Mouse (Mus musculus): ENCODE results near the gene Slx1b. TPM values are rescaled to one million over a fixed set of nuclear protein-coding genes. Genes with fewer than 3 reads are reported as not detected.

The Slx1b gene
- polyA plus RNA-seq (2015; fragmentation: Nextera tagmentation; extraction: Ambion mirVana), result 4.7 and 5.1 TPM in 2 replicates

DNA sequence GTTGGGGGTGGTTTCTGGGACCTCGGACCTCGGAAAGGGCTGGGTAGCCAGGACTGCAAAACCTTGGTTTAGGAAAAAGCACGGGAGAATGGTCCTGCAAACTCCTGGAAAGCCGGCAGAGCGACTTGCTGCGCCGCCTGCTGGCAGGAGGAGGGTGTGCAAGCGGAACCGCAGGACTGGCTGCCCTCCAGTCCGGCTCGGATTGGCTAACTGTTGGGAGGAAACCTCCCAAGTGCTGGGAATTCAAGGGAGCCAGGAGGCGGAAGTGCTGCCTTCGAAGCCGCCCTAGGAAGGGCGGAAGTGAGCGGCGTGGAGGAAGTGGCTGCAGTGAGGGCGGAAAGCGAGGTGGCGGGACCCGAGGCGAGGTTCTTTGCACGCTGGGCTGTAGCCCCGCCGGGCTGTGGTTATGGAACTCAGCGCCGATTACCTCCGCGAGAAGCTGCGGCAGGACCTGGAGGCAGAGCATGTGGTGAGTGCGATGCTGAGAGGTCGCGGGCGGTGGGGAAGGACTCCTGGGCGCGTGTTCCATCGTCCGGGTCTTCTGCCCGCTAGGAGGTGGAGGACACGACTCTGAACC, at the start of gene Slx1b:
Slx1b (minus strand) TSS at position 154 of the 577 bp plus-strand sequence.

DNA sequence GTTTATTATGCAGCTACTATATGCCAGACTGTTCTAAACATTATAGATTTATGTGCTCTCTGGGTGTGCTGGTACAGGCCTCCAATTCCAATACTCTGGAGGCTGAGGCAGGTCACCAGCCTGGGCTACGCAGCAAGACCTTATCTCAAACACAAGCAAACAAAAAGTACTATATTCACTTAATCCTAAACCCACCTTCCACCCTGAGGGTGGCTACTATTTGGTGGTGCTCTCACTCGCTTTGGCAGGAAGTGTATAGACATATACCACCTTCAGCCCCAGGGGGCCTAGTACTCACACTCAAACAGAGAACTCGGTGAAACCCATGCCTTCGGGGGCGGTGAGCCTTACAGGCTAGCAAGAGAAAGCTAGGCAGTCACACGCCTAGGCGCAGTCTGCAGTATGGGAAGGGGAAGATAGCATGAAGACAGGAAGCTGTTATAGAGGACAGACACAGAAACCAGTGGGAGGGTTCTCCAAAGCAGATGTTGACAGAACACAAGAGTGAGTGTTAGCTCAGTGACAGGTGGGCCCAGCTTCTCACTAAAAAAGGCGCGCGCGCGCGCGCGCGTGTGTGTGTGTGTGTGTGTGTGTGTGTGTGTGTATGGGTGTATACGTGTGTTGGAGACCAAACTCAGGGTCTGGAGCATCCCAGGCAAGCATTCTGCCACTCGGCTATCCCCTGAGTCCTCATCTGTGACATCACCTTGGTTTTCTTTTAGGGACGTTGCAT, 12.0 kb upstream of the Slx1b start, which contains the start of gene Coro1a:
Coro1a (minus strand) TSS at position 346 of the 733 bp plus-strand sequence.

DNA sequence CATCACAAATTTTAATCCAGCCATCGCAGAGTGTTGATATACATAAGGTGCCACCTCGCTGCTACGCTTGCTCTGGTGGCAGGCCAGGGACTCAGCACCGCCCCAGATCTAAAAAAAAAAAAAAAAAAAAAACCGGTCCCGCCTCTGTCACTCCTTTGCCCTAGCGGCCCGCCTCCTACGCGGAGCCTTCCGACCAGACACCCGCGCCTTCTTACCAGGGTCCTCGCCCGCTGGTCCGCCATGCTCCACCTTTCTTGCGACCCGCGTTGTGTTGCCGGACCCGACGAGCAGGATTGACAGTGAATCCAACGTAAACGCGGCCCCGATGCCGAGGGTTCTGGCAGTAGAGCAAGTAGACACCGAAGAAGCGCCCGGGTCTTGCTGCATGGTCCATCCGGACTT, 373 bp downstream of the Slx1b start, which contains the start of gene Bola2:
Bola2 (plus strand) TSS at position 192 of the 402 bp plus-strand sequence.

DNA sequence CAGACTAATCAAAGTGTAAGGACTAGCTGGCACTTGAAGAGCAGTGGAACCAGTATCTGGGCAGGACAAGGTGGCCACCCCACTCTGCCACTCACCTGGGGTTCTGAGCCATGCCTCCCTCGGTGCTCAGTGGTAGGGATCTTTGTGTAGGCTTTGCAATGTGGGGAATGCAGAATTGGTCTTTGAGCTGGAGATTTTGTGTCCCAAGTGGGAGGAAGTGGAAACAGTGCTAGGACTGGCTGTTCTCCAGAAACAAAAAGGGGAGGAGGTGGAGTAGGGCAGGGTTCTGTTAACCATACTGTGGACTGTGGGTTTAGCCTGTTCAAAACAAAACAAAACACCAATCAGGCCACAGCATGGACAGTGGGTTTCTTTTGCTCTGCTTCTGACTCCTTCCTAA, 19.4 kb downstream of the Slx1b start, which contains the start of gene Sult1a1:
Sult1a1 (minus strand) TSS at position 226 of the 400 bp plus-strand sequence.

DNA sequence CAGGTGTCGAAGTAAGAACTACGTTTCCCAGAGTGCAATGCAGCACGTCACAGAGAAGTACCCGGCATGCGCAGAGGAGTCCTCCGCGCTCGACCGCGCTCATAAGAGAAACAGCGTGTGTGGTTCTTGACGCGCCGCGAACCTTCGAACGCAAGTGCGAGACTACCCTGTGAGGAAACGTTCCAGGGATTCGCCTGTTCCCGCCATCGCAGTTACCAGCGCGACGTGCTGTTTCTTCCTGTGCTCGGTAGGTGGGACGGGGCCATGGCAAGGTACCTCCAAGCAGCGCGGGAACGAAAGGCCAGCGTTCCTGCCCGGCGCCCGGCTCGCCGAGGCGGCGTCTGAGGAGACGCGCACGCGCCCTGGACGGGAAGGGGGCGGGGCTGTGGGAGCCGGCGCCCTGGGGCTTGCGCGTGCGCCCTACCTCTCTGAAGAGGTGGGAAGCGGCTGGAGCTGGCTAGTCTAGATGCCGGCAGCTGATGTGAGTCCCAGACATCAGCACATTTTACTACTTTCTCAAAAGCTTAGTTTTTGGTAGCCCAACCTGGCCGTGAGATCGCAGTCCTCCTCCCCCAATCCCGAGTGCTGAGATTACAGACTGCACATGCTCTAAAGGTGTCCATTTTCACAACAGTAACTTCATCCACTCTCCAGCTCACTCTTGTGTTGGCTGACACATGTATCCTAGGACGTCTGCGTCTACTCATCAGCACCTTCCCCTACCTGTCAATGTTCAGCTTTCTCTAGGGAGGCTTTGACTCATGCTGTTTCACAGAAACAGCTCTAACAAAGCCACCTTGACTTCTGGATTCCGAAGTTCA, 46.1 kb downstream of the Slx1b start, which contains the start of gene Sgf29:
Sgf29 (plus strand) TSS at position 79 of the 821 bp plus-strand sequence.

Other genes starting within 250 kb of the Slx1b start
- 0.41 and 0.55 TPM in 2 replicates for gene Atp2a1, start 232.7 kb downstream of the Slx1b start, polyA plus RNA-seq (2015; fragmentation: Nextera tagmentation; extraction: Ambion mirVana)
- 23.0 and 23.6 TPM in 2 replicates for gene Sh2b1, start 220.4 kb downstream of the Slx1b start, polyA plus RNA-seq (2015; fragmentation: Nextera tagmentation; extraction: Ambion mirVana)
- gene Tufm, start 208.4 kb downstream of the Slx1b start, polyA plus RNA-seq (2015; fragmentation: Nextera tagmentation; extraction: Ambion mirVana), result 55.4 and 60.2 TPM in 2 replicates
- gene Atxn2l, start 192.3 kb downstream of the Slx1b start, polyA plus RNA-seq (2015; fragmentation: Nextera tagmentation; extraction: Ambion mirVana), result 23.0 and 25.2 TPM in 2 replicates
- 152 and 161 TPM in 2 replicates for gene Eif3c, start 129.4 kb downstream of the Slx1b start, polyA plus RNA-seq (2015; fragmentation: Nextera tagmentation; extraction: Ambion mirVana)
- 2.1 and 3.6 TPM in 2 replicates for gene Apobr, start 110.8 kb downstream of the Slx1b start, polyA plus RNA-seq (2015; fragmentation: Nextera tagmentation; extraction: Ambion mirVana)
- gene Cln3, start 110.0 kb downstream of the Slx1b start, polyA plus RNA-seq (2015; fragmentation: Nextera tagmentation; extraction: Ambion mirVana), result 17.2 and 19.0 TPM in 2 replicates
- gene Il27, start 100.8 kb downstream of the Slx1b start, polyA plus RNA-seq (2015; fragmentation: Nextera tagmentation; extraction: Ambion mirVana), result not detected in 2 replicates
- 62.7 and 73.5 TPM in 2 replicates for gene Nupr1, start 64.9 kb downstream of the Slx1b start, polyA plus RNA-seq (2015; fragmentation: Nextera tagmentation; extraction: Ambion mirVana)
- gene Sgf29, start 46.5 kb downstream of the Slx1b start, polyA plus RNA-seq (2015; fragmentation: Nextera tagmentation; extraction: Ambion mirVana), result 24.1 and 28.7 TPM in 2 replicates
- 16.8 and 17.8 TPM in 2 replicates for gene Sult1a1, start 19.4 kb downstream of the Slx1b start, polyA plus RNA-seq (2015; fragmentation: Nextera tagmentation; extraction: Ambion mirVana)
- gene Bola2, start 383 bp downstream of the Slx1b start, polyA plus RNA-seq (2015; fragmentation: Nextera tagmentation; extraction: Ambion mirVana), result 81.7 and 98.8 TPM in 2 replicates
- 15.1 and 33.5 TPM in 2 replicates for gene Coro1a, start 12.0 kb upstream of the Slx1b start, polyA plus RNA-seq (2015; fragmentation: Nextera tagmentation; extraction: Ambion mirVana)
- gene Mapk3, start 63.8 kb upstream of the Slx1b start, polyA plus RNA-seq (2015; fragmentation: Nextera tagmentation; extraction: Ambion mirVana), result 58.5 and 65.2 TPM in 2 replicates
- 7.6 and 8.7 TPM in 2 replicates for gene Gdpd3, start 70.5 kb upstream of the Slx1b start, polyA plus RNA-seq (2015; fragmentation: Nextera tagmentation; extraction: Ambion mirVana)
- 67.6 and 97.6 TPM in 2 replicates for gene Ypel3, start 81.2 kb upstream of the Slx1b start, polyA plus RNA-seq (2015; fragmentation: Nextera tagmentation; extraction: Ambion mirVana)
- 0.12 and 0.15 TPM in 2 replicates for gene Tbx6, start 85.7 kb upstream of the Slx1b start, polyA plus RNA-seq (2015; fragmentation: Nextera tagmentation; extraction: Ambion mirVana)
- gene Ppp4c, start 96.7 kb upstream of the Slx1b start, polyA plus RNA-seq (2015; fragmentation: Nextera tagmentation; extraction: Ambion mirVana), result 111 and 119 TPM in 2 replicates
- gene Fam57b, start 101.9 kb upstream of the Slx1b start, polyA plus RNA-seq (2015; fragmentation: Nextera tagmentation; extraction: Ambion mirVana), result 0.17 and 0.30 TPM in 2 replicates
- not detected in 2 replicates for gene 4930451I11Rik, start 135.9 kb upstream of the Slx1b start, polyA plus RNA-seq (2015; fragmentation: Nextera tagmentation; extraction: Ambion mirVana)
- 0.08 TPM in 1 of 2 replicates, not detected in the other for gene Doc2a, start 151.6 kb upstream of the Slx1b start, polyA plus RNA-seq (2015; fragmentation: Nextera tagmentation; extraction: Ambion mirVana)
- gene Hirip3, start 166.2 kb upstream of the Slx1b start, polyA plus RNA-seq (2015; fragmentation: Nextera tagmentation; extraction: Ambion mirVana), result 9.5 and 10.4 TPM in 2 replicates
- 45.1 and 48.6 TPM in 2 replicates for gene Ino80e, start 166.6 kb upstream of the Slx1b start, polyA plus RNA-seq (2015; fragmentation: Nextera tagmentation; extraction: Ambion mirVana)
- gene Taok2, start 188.9 kb upstream of the Slx1b start, polyA plus RNA-seq (2015; fragmentation: Nextera tagmentation; extraction: Ambion mirVana), result 18.7 and 20.2 TPM in 2 replicates
- gene Tmem219, start 227.1 kb upstream of the Slx1b start, polyA plus RNA-seq (2015; fragmentation: Nextera tagmentation; extraction: Ambion mirVana), result 34.6 and 38.2 TPM in 2 replicates
- 9.1 and 9.7 TPM in 2 replicates for gene Kctd13, start 233.1 kb upstream of the Slx1b start, polyA plus RNA-seq (2015; fragmentation: Nextera tagmentation; extraction: Ambion mirVana)

Measured in urinary bladder, postnatal 0 days (tissue).